Mouse (Mus musculus): ENCODE results near the gene Ndufa10. TPM values are rescaled to one million over a fixed set of nuclear protein-coding genes. Genes with fewer than 3 reads are reported as not detected.

Ndufa10 gene
- polyA plus RNA-seq, 1 experiment: 45.5 TPM

DNA sequence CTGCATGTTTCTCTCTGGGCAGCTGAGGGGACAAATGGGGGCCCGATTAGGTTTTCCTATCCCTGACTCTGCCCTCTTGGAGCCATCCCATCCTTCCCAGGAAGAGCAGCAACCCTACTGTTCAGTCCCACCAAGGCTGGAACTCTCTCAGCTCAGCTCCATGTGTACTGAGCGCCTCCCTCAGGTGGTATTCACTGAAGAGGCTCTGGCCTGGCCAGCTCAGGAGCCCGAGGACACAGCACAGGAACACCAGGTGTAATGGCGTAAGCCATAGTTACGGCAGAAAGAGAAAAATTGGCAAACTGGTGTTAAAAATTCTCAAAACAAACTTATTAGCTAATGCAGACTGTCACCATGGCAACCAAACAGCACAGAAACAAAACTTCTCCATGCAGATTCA, 68.5 kb downstream of the Ndufa10 start:
- Histone ChIP-seq H3K27ac (ENCODE audit: control insufficient read depth, insufficient read depth, low read depth, low read length, poor library complexity) (no peak overlapping the region), H3K4me1 (ENCODE audit: control insufficient read depth, insufficient read depth, low read length) (no peaks in the 10 kb centered on the region; the same call in 1 of the 2 replicates), H3K4me3 (replicated peaks; ENCODE audit: control insufficient read depth, low read depth, low read length) (no peak overlapping the region)
- 58% methylated on average over 5 of the region's 5 CpGs for WGBS
- TF ChIP-seq CTCF (IDR thresholded peaks at IDR 0.05; ENCODE audit: control insufficient read depth, insufficient read depth, low read length): 0 out of 2 replicates have a peak, but pooled peaks have one; percentile 4
- TF ChIP-seq POLR2A (IDR thresholded peaks at IDR 0.05; ENCODE audit: borderline replicate concordance, control insufficient read depth, low read depth, low read length): no peak

DNA sequence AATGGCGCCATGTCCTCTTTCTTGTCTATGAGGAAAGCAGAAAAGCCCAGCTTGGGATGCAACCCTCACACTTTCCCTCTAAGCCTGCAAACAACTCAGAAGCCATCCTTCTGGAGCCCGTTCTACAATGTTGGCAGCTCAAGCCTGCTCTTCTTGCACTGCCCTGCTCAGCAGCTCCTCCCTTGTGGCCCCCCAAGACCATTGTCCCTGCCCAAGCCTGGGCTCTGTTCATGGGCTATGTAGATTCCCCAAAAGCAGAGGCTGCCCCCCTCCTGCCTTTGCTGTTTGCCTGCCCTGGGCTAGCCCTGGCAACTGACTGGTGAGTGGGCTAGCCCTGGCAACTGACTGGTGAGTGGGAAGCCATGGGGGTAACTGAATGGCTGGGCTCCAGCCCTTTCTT, 73.1 kb downstream of the Ndufa10 start:
- 71% methylated on average over 2 of the region's 2 CpGs for WGBS
- no peak for TF ChIP-seq CTCF (IDR thresholded peaks at IDR 0.05; ENCODE audit: control insufficient read depth, insufficient read depth, low read length)
- TF ChIP-seq POLR2A (IDR thresholded peaks at IDR 0.05; ENCODE audit: borderline replicate concordance, control insufficient read depth, low read depth, low read length): no peak
- H3K4me1 ChIP-seq (ENCODE audit: control insufficient read depth, insufficient read depth, low read length): no peaks in the 10 kb centered on the region; the same call in 1 of the 2 replicates

DNA sequence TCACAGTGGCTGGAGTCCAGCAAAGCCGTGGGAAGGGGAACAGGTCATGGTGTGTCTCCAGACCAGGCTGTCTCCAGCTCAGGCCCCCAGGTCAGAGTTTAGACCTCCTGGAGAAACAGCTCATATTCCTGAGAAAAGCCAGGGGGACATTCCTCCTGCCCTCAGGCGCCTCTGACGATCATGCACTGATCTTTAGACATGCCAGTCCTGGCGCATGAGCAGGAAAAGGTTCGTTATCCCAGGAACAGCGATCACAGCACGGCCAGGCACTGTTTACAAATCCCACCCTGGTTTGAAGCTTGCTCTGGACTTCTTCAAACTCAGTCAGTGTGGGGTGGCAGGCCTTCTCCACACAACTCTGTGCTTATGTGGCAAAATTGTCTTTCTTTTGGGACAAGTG, 75.1 kb downstream of the Ndufa10 start:
- 57% methylated on average over 7 of the region's 7 CpGs for WGBS
- Histone ChIP-seq H3K4me3 (replicated peaks; ENCODE audit: control insufficient read depth, low read depth, low read length) (no peak overlapping the region), H3K27ac (ENCODE audit: control insufficient read depth, insufficient read depth, low read depth, low read length, poor library complexity) (no peak overlapping the region), H3K4me1 (ENCODE audit: control insufficient read depth, insufficient read depth, low read length) (peaks cover 3% of the 10 kb centered on the region)
- no peak for TF ChIP-seq CTCF (IDR thresholded peaks at IDR 0.05; ENCODE audit: control insufficient read depth, insufficient read depth, low read length)
- no peak for TF ChIP-seq POLR2A (IDR thresholded peaks at IDR 0.05; ENCODE audit: borderline replicate concordance, control insufficient read depth, low read depth, low read length)

More for the DNA sequence above, 73.1 kb downstream of the Ndufa10 start:
- Histone ChIP-seq H3K4me3 (replicated peaks; ENCODE audit: control insufficient read depth, low read depth, low read length) (no peak overlapping the region), H3K27ac (ENCODE audit: control insufficient read depth, insufficient read depth, low read depth, low read length, poor library complexity) (no peak overlapping the region)

DNA sequence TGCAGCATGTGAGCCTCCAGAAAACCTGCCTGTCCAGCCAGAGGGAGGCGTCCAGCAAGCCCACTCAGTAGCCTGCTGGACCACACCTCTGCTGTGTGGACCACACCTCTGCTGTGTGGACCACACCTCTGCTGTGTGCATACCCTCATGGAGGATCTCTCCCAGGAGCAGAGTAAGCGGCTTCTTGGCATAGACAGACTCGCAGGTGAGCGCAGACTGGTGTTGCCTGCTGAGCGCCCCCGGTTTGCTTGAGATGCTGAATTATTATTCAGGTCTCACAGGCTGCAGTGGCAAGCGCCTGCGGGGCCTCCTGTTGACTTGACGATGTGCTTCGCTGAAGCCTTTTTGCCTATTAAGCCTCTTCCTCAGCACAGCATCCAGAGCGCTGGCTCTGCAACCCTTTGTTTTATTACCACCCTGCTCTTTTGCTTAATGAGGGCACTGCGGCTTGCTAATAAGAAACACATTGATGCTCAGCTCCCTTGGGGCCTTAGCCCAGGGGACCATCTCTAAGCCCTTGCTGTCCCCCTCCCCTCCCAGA, 76.1 kb downstream of the Ndufa10 start:
- Histone ChIP-seq H3K27ac (ENCODE audit: control insufficient read depth, insufficient read depth, low read depth, low read length, poor library complexity) (no peak overlapping the region), H3K4me1 (ENCODE audit: control insufficient read depth, insufficient read depth, low read length) (peaks cover 3% of the 10 kb centered on the region), H3K4me3 (replicated peaks; ENCODE audit: control insufficient read depth, low read depth, low read length) (no peak overlapping the region)
- 73% methylated on average over 12 of the region's 12 CpGs for WGBS
- TF ChIP-seq POLR2A (IDR thresholded peaks at IDR 0.05; ENCODE audit: borderline replicate concordance, control insufficient read depth, low read depth, low read length) (no peak), CTCF (IDR thresholded peaks at IDR 0.05; ENCODE audit: control insufficient read depth, insufficient read depth, low read length) (no peak)

DNA sequence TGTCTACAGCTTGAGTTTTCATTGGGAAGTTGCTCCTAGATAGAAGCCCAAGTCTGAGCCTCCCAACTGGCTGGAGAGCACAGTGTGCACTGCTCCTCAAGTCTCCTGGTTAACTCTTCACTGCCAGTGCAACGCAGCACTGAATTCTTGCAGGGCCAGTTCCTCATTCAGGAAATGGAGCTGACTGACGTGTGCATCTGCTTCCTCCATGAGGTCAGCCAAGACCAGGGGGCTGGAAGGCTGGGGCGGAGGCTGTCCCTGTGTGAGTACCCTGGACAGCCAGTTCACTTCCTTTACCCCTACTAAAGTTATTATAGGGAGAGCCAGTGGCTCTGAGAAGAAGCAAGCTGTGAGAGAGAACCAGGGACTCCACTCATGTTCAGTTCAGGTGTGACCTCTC, 79.4 kb downstream of the Ndufa10 start:
- Histone ChIP-seq H3K4me1 (ENCODE audit: control insufficient read depth, insufficient read depth, low read length) (peaks cover 3% of the 10 kb centered on the region), H3K27ac (ENCODE audit: control insufficient read depth, insufficient read depth, low read depth, low read length, poor library complexity) (no peak overlapping the region), H3K4me3 (replicated peaks; ENCODE audit: control insufficient read depth, low read depth, low read length) (no peak overlapping the region)
- WGBS: 8% methylated on average over 3 of the region's 3 CpGs
- TF ChIP-seq POLR2A (IDR thresholded peaks at IDR 0.05; ENCODE audit: borderline replicate concordance, control insufficient read depth, low read depth, low read length): no peak
- no peak for TF ChIP-seq CTCF (IDR thresholded peaks at IDR 0.05; ENCODE audit: control insufficient read depth, insufficient read depth, low read length)

DNA sequence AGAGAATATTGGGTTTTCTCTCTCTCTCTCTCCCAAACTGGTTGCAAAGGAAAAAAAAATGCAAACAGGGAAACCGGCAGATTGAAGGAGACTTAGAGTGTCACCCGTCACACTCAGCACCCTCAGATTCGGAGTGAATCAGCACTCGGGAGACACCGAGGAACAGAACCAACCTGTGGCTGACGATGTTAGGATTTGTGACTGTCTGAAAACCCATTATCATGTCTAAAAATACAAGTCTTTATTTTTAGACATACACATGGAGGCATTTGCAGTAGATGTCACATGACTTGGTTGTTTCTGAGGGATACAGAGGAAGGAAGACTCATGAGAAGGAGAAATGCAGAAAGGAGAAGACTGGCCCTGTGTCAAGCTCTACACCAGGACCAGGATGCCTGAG, 80.5 kb downstream of the Ndufa10 start:
- no peak overlapping the region for H3K27ac ChIP-seq (ENCODE audit: control insufficient read depth, insufficient read depth, low read depth, low read length, poor library complexity)
- TF ChIP-seq POLR2A (IDR thresholded peaks at IDR 0.05; ENCODE audit: borderline replicate concordance, control insufficient read depth, low read depth, low read length): no peak
- TF ChIP-seq CTCF (IDR thresholded peaks at IDR 0.05; ENCODE audit: control insufficient read depth, insufficient read depth, low read length): no peak
- no peak overlapping the region for H3K4me3 ChIP-seq (replicated peaks; ENCODE audit: control insufficient read depth, low read depth, low read length)
- WGBS: 80% methylated on average over 6 of the region's 6 CpGs
- peaks cover 5% of the 10 kb centered on the region for H3K4me1 ChIP-seq (ENCODE audit: control insufficient read depth, insufficient read depth, low read length)

Other genes with a start within 250 kb of the Ndufa10 start
- gene Olfr1416, start 11.3 kb upstream of the Ndufa10 start, polyA plus RNA-seq (2011; ENCODE audit: insufficient read depth, insufficient read length, low replicate concordance, missing spikeins): not detected in 2 replicates
- gene Olfr1415, start 22.2 kb upstream of the Ndufa10 start, polyA plus RNA-seq (2011; ENCODE audit: insufficient read depth, insufficient read length, low replicate concordance, missing spikeins): not detected in 2 replicates
- not detected in 2 replicates for gene Olfr1414, start 44.8 kb upstream of the Ndufa10 start, polyA plus RNA-seq (2011; ENCODE audit: insufficient read depth, insufficient read length, low replicate concordance, missing spikeins)
- not detected in 2 replicates for gene Olfr1413, start 97.5 kb upstream of the Ndufa10 start, polyA plus RNA-seq (2011; ENCODE audit: insufficient read depth, insufficient read length, low replicate concordance, missing spikeins)
- gene Olfr1412, start 111.9 kb upstream of the Ndufa10 start, polyA plus RNA-seq (2011; ENCODE audit: insufficient read depth, insufficient read length, low replicate concordance, missing spikeins): not detected in 2 replicates
- gene Olfr1411, start 120.6 kb upstream of the Ndufa10 start, polyA plus RNA-seq (2011; ENCODE audit: insufficient read depth, insufficient read length, low replicate concordance, missing spikeins): not detected in 2 replicates
- not detected in 2 replicates for gene Olfr1410, start 131.9 kb upstream of the Ndufa10 start, polyA plus RNA-seq (2011; ENCODE audit: insufficient read depth, insufficient read length, low replicate concordance, missing spikeins)
- not detected in 2 replicates for gene Olfr12, start 143.9 kb upstream of the Ndufa10 start, polyA plus RNA-seq (2011; ENCODE audit: insufficient read depth, insufficient read length, low replicate concordance, missing spikeins)
- 151 and 176 TPM in 2 replicates for gene Cops9, start 168.1 kb upstream of the Ndufa10 start, polyA plus RNA-seq (2011; ENCODE audit: insufficient read depth, insufficient read length, low replicate concordance, missing spikeins)
- gene Otos, start 175.0 kb upstream of the Ndufa10 start, polyA plus RNA-seq (2011; ENCODE audit: insufficient read depth, insufficient read length, low replicate concordance, missing spikeins): 0.32 TPM in 1 of 2 replicates, not detected in the other

Measured in bone marrow, adult 2 months (tissue).